Mouse (Mus musculus): ENCODE measurements around the gene Polr1e. TPM values are rescaled to one million over a fixed set of nuclear protein-coding genes. Genes with fewer than 3 reads are reported as not detected.

Polr1e gene
- total RNA-seq, 2 experiments from 2014 or later = 3.8 to 4.0 TPM

- no peak for TF ChIP-seq CTCF (IDR thresholded peaks at IDR 0.05)
- H3K27ac ChIP-seq = peak within 1 kb of the TSS; percentile 96
- peak within 1 kb of the TSS; percentile 98 for H3K4me3 ChIP-seq
- intact Hi-C loops (cut with DNase I) = loop anchor here (10.0 kb wide), 2 partner anchors 392 to 522 kb away; partner anchors contain the start of genes Shb and Slc25a51
- peak; percentile 99 for DNase-seq
These were observed 6.0 kb upstream of the Polr1e start, which contains the start of gene Zbtb5 for GRCm38 (mm10) chr4:45012105-45012975. Gene Zbtb5 (minus strand): TSS chr4:45012412.

GRCm38 (mm10) chr4:45013031-45013431 is 5.4 kb upstream of the Polr1e start:
- no peak for DNase-seq
- intact Hi-C loops (cut with DNase I) = loop anchor here (10.0 kb wide), 2 partner anchors 392 to 522 kb away; partner anchors contain the start of genes Shb and Slc25a51
- H3K4me3 ChIP-seq = peak overlapping the region; percentile 82
- H3K27ac ChIP-seq = peak overlapping the region; percentile 95
- no peak for TF ChIP-seq CTCF (IDR thresholded peaks at IDR 0.05)

- DNase-seq = no peak
- peak overlapping the region; percentile 82 for H3K4me3 ChIP-seq
- intact Hi-C loops (cut with DNase I) = loop anchor here (10.0 kb wide), 2 partner anchors 391 to 521 kb away; partner anchors contain the start of genes Shb and Slc25a51
- no peak for TF ChIP-seq CTCF (IDR thresholded peaks at IDR 0.05)
- H3K27ac ChIP-seq = peak overlapping the region; percentile 95
These were observed 4.8 kb upstream of the Polr1e start for GRCm38 (mm10) chr4:45013537-45013936.

- no peak overlapping the region for H3K27ac ChIP-seq
- no peak overlapping the region for H3K4me3 ChIP-seq
- peak; percentile 89 for TF ChIP-seq CTCF (IDR thresholded peaks at IDR 0.05)
- DNase-seq = peak; percentile 56
- intact Hi-C loops (cut with DNase I) = loop anchor here (1.0 to 10.0 kb wide), 5 partner anchors 67 to 519 kb away; partner anchors contain the start of genes Fbxo10, Shb, Slc25a51 and Tomm5
These were observed 2.8 kb upstream of the Polr1e start for GRCm38 (mm10) chr4:45015615-45016014.

- intact Hi-C loops (cut with DNase I) = loop anchor here (5.0 to 10.0 kb wide), 4 partner anchors 63 to 516 kb away; partner anchors contain the start of genes Fbxo10, Shb, Slc25a51 and Tomm5
- H3K4me3 ChIP-seq = peak overlapping the region; percentile 82
- DNase-seq = no peak
- peak overlapping the region; percentile 84 for H3K27ac ChIP-seq
- TF ChIP-seq CTCF (IDR thresholded peaks at IDR 0.05) = no peak
These were observed 626 bp downstream of the Polr1e start for GRCm38 (mm10) chr4:45019009-45019408.

GRCm38 (mm10) chr4:45026459-45026858 is 8.1 kb downstream of the Polr1e start:
- DNase-seq = no peak
- H3K4me3 ChIP-seq = no peak overlapping the region
- intact Hi-C loops (cut with DNase I) = no loop called here
- H3K27ac ChIP-seq = no peak overlapping the region
- no peak for TF ChIP-seq CTCF (IDR thresholded peaks at IDR 0.05)

- no peak for DNase-seq
- no peak for TF ChIP-seq CTCF (IDR thresholded peaks at IDR 0.05)
- Histone ChIP-seq H3K27ac (no peak overlapping the region), H3K4me3 (no peak overlapping the region)
- intact Hi-C loops (cut with DNase I) = no loop called here
These were observed 14.2 kb downstream of the Polr1e start for GRCm38 (mm10) chr4:45032586-45032985.

GRCm38 (mm10) chr4:45034693-45035628 is 16.6 kb downstream of the Polr1e start:
- DNase-seq = no peak
- intact Hi-C loops (cut with DNase I) = no loop called here
- TF ChIP-seq CTCF (IDR thresholded peaks at IDR 0.05) = no peak
- Histone ChIP-seq H3K4me3 (no peak overlapping the region), H3K27ac (no peak overlapping the region)

- no peak for TF ChIP-seq CTCF (IDR thresholded peaks at IDR 0.05)
- no peak overlapping the region for H3K27ac ChIP-seq
- intact Hi-C loops (cut with DNase I) = no loop called here
- H3K4me3 ChIP-seq = no peak overlapping the region
- DNase-seq = no peak
These were observed 17.7 kb downstream of the Polr1e start for GRCm38 (mm10) chr4:45036048-45036447.

- Histone ChIP-seq H3K4me3 (no peak overlapping the region), H3K27ac (no peak overlapping the region)
- intact Hi-C loops (cut with DNase I) = no loop called here
- no peak for TF ChIP-seq CTCF (IDR thresholded peaks at IDR 0.05)
- DNase-seq = no peak
These were observed 18.2 kb downstream of the Polr1e start for GRCm38 (mm10) chr4:45036571-45036970.

- no peak for DNase-seq
These were observed 19.4 kb downstream of the Polr1e start for GRCm38 (mm10) chr4:45037455-45038410.

More at GRCm38 (mm10) chr4:45037455-45038410, 19.4 kb downstream of the Polr1e start:
- Histone ChIP-seq H3K4me3 (no peak overlapping the region), H3K27ac (no peak overlapping the region)
- no peak for TF ChIP-seq CTCF (IDR thresholded peaks at IDR 0.05)
- intact Hi-C loops (cut with DNase I) = no loop called here

All from gastrocnemius, adult 2 months (tissue).